Mouse (Mus musculus): Measurements from ENCODE around the gene S100a11.
"Not testable (repeated sequence)": the region's sequence is repeated elsewhere in the genome, so short reads cannot be mapped to it uniquely, and the experiment has no call there.

DNA sequence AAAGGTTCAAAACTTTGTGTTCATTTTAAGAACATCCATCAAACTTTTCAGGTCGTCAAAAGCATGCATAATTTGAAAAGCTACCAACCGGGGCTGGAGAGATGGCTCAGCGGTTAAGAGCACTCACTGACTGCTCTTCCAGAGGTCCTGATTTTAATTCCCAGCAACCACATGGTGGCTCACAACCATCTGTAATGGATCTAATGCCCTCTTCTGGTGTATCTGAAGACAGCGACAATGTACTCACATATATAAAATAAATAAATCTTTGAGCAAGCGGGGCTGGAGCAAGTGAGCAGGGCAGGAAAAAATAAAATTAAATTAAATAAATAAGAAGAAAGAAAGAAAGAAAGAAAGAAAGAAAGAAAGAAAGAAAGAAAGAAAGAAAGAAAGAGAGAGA, 25.5 kb upstream of the S100a11 start:
- TF ChIP-seq CTCF, EP300 (IDR thresholded peaks at IDR 0.05; ENCODE audit: low read depth): not testable (repeated sequence)

Data from liver, embryonic 14.5 days (tissue).